Mouse (Mus musculus) intestine, embryonic 16.5 days (tissue): ENCODE measurements at regions not wholly inside any gene's neighbourhood (a gene's known extent, or its start where the extent isn't known, plus 50 kb on each side); places are given as distances from the start of the nearest gene placed in this dataset.
A peak's percentile ranks its signal among the peaks of the same experiment; 100 is the strongest.

Source experiments
- ATAC-seq: fragments of 200-750 bp; cut with Nextera tagmentation; 2 replicates; pipeline ENCODE4 v1.8.0; 2017; ENCODE audit warnings: moderate TSS enrichment, moderate library complexity
- H3K27ac ChIP-seq: fragments of 300-500 bp; sonication (generic); 2 replicates; pipeline ENCODE4 v1.5.1; 2014; ENCODE audit warnings: mild to moderate bottlenecking, low read length
- H3K27me3 ChIP-seq: fragments of 300-500 bp; sonication (generic); replicated peaks from 2 replicates; pipeline ENCODE4 v1.6.1; 2014; ENCODE audit warnings: low read length, control low read depth, mixed read lengths; ENCODE audit not compliant: control insufficient read depth, insufficient read depth
- H3K36me3 ChIP-seq: fragments of 300-500 bp; sonication (generic); 2 replicates; pipeline ENCODE4 v1.6.1; 2014; ENCODE audit warnings: low read length, control low read depth; ENCODE audit not compliant: control insufficient read depth, insufficient read depth
- H3K4me1 ChIP-seq: fragments of 300-500 bp; sonication (generic); 2 replicates; pipeline ENCODE4 v1.6.1; 2014; ENCODE audit warnings: low read length, control low read depth, mixed read lengths; ENCODE audit not compliant: control insufficient read depth, insufficient read depth
- H3K4me2 ChIP-seq: fragments of 300-500 bp; sonication (generic); 2 replicates; pipeline ENCODE4 v1.6.1; 2014; ENCODE audit warnings: low read depth, low read length, control low read depth
- H3K4me3 ChIP-seq: fragments of 300-500 bp; sonication (generic); 2 replicates; pipeline ENCODE4 v1.5.1; 2014; ENCODE audit warnings: mild to moderate bottlenecking, low read length
- H3K9ac ChIP-seq: fragments of 300-500 bp; sonication (generic); 2 replicates; pipeline ENCODE4 v1.6.1; 2014; ENCODE audit warnings: low read depth, low read length
- H3K9me3 ChIP-seq: fragments of 300-500 bp; sonication (generic); 2 replicates; pipeline ENCODE4 v1.6.1; 2016; ENCODE audit warnings: low read length, control low read depth; ENCODE audit not compliant: control insufficient read depth
- WGBS: fragments of 180-500 bp; shearing (Covaris S2); extraction: QIAGEN DNeasy Blood & Tissue Kit; methylation state at CpG from one replicate; pipeline ENCODE4 v1.1.7; 2014; 5-methylcytosine and 5-hydroxymethylcytosine counted together

DNA sequence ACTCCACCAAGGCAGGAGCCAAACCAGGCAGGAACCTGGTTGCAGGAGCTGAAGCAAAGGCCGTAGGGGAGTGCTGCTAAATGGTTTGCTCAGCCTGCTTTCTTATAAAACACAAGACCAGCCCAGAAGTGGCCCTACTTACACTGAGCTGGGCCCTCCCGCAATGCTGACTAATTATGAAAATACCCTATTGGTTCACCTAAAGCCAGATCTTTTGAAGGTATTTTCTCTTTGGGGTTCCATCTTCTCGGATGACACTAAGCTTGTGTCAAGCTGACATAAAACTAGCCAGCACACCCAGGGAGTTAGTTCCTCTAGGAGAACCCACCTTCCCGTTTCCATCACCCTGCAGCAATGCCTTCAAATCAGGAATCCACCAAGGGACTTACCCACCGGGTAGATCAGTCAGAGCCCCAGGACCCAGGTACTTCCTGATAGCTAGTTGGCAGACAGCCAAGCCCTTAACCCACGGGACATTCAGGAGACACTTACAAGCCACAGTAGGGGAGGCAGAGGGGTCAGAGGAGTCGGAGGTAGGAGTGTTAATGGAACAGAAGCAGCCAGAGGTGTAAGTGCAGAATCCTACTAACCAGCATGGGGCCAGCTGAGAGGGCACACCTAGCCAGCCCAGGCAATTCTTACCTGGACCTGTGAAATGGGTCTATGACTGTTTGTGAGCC lies 158.9 kb downstream of the Rab11fip4 start:
- H3K4me3 ChIP-seq = no peak overlapping the region
- no peaks in the 10 kb centered on the region for H3K27me3 ChIP-seq
- no peaks in the 10 kb centered on the region for H3K36me3 ChIP-seq
- no peaks in the 10 kb centered on the region for H3K9me3 ChIP-seq
- no peaks in the 10 kb centered on the region for H3K4me1 ChIP-seq
- H3K4me2 ChIP-seq = no peak overlapping the region
- no peak overlapping the region for H3K9ac ChIP-seq
- H3K27ac ChIP-seq = no peak overlapping the region
- 52% methylated on average over 7 of the region's 7 CpGs for WGBS
- ATAC-seq = peak; percentile 72

- no peaks in the 10 kb centered on the region for H3K9me3 ChIP-seq
- 95% methylated on average over 10 of the region's 10 CpGs for WGBS
- H3K4me3 ChIP-seq = no peak overlapping the region
- H3K9ac ChIP-seq = no peak overlapping the region
- no peak overlapping the region for H3K27ac ChIP-seq
- no peaks in the 10 kb centered on the region for H3K4me1 ChIP-seq
- H3K36me3 ChIP-seq = no peaks in the 10 kb centered on the region
- ATAC-seq = no peak
- no peak overlapping the region for H3K4me2 ChIP-seq
- H3K27me3 ChIP-seq = no peaks in the 10 kb centered on the region
Observed at GRCm38 (mm10) chr11:79749141-79749540, 158.1 kb downstream of the Rab11fip4 start.

DNA sequence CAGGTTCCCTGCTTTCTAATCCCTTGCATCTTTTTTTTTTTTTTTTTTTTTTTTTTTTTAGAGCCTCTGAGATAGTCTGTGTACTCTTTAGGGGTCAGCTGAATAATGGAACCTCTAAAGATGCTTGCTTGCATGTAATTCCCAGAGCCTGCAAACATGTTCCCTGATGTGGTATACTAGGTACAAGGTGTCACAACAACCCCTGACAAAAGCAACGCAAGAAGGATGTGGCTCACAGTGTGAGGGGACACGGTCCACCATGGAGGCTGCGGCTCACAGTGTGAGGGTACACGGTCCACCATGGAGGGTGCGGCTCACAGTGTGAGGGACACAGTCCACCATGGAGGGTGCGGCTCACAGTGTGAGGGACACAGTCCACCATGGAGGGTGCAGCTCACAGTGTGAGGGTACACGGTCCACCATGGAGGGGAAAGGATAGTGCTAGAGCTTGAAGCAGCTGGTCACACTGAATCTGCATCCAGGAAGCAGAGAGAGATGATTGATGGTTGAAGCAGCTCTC lies 157.7 kb downstream of the Rab11fip4 start:
- ATAC-seq = no peak
- no peaks in the 10 kb centered on the region for H3K4me1 ChIP-seq
- no peak overlapping the region for H3K9ac ChIP-seq
- WGBS = 97% methylated on average over 7 of the region's 7 CpGs
- H3K27ac ChIP-seq = no peak overlapping the region
- H3K4me3 ChIP-seq = no peak overlapping the region
- H3K27me3 ChIP-seq = no peaks in the 10 kb centered on the region
- H3K9me3 ChIP-seq = no peaks in the 10 kb centered on the region
- H3K4me2 ChIP-seq = no peak overlapping the region
- no peaks in the 10 kb centered on the region for H3K36me3 ChIP-seq

DNA sequence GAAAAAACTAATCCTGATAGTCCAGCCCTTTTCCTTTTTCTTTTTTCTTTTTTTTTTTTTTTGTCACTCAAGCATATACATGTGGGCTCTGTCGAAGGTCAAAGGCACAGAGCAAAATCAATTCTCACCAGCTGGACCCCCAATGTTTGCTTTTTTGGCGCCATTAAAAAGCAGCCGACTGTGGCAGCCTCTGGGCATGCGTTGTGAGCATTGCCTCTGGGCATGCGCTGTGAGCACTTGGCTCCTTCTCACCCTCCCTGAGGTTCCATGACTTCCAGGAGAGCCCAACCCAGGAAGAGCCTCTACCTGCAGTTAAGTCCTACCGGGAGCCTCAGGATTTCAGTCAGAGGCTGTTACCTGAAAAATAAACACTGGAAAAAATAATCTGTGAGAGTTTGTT lies 156.8 kb downstream of the Rab11fip4 start:
- Histone ChIP-seq H3K27ac (no peak overlapping the region), H3K4me2 (no peak overlapping the region), H3K27me3 (no peaks in the 10 kb centered on the region), H3K36me3 (no peaks in the 10 kb centered on the region), H3K4me3 (no peak overlapping the region), H3K9ac (no peak overlapping the region), H3K9me3 (no peaks in the 10 kb centered on the region), H3K4me1 (no peaks in the 10 kb centered on the region)
- 63% methylated on average over 6 of the region's 6 CpGs for WGBS
- no peak for ATAC-seq
